8 mouse cellular contexts compared by ENCODE assay signal in genomic region chr4:43442044-43442443, GRCm38 (mm10). TPM values are rescaled to one million over a fixed set of nuclear protein-coding genes. Genes with fewer than 3 reads are reported as not detected.
DNase-seq lines count a peak whose midpoint lies in the region; ATAC-seq lines count a peak whose summit lies in the region.

No protein-coding gene starts in this region.

- H3K27ac ChIP-seq in heart, embryonic 14.5 days (replicated peaks in 1 of 2; ENCODE audit: control insufficient read depth in 1 of 2, insufficient read depth in 1 of 2, low read depth in 2 of 2, low read length in 2 of 2), result peak overlapping the region; percentile 95 to 97
- H3K27ac ChIP-seq in liver, embryonic 13.5 days, result peak overlapping the region; percentile 67
- H3K27ac ChIP-seq in stomach, embryonic 16.5 days (ENCODE audit: low read length), result peak overlapping the region; percentile 95

- H3K9ac ChIP-seq in heart, embryonic 14.5 days (ENCODE audit: low read length), result peak overlapping the region; percentile 95
- peak overlapping the region; percentile 79 for H3K9ac ChIP-seq in liver, embryonic 13.5 days
- H3K9ac ChIP-seq in stomach, embryonic 16.5 days (ENCODE audit: low read length), result peak overlapping the region; percentile 99

- H3K4me2 ChIP-seq in heart, embryonic 14.5 days (ENCODE audit: low read length), result peak overlapping the region; percentile 87
- peak overlapping the region; percentile 98 for H3K4me2 ChIP-seq in liver, embryonic 13.5 days
- peak overlapping the region; percentile 95 for H3K4me2 ChIP-seq in stomach, embryonic 16.5 days (ENCODE audit: low read depth, low read length)

- peak; percentile 98 for DNase-seq in c-Kit-negative CD71-positive TER-119-positive erythroid progenitor cells, embryonic 14.5 days (ENCODE audit: low read depth, low spot score)
- DNase-seq in fibroblast of lung, adult 2 months (ENCODE audit: low read depth), result peak; percentile 99
- peak; percentile 100 for DNase-seq in kidney, postnatal 14 days
- peak; percentile 96 for DNase-seq in liver, embryonic 13.5 days
- peak; percentile 99 for DNase-seq in neural tube, embryonic 10.5 days (ENCODE audit: extremely low spot score, low spot score)

- peak overlapping the region; percentile 91 to 94 for H3K4me3 ChIP-seq in heart, embryonic 14.5 days (ENCODE audit: control insufficient read depth in 1 of 2, insufficient read depth in 1 of 2, low read depth in 1 of 2, low read length in 2 of 2)
- H3K4me3 ChIP-seq in liver, embryonic 13.5 days (replicated peaks), result peak overlapping the region; percentile 74
- H3K4me3 ChIP-seq in stomach, embryonic 16.5 days (replicated peaks; ENCODE audit: low read length), result peak overlapping the region; percentile 94

- H3K4me1 ChIP-seq in heart, embryonic 14.5 days (ENCODE audit: control insufficient read depth in 2 of 2, insufficient read depth in 2 of 2, low read length in 2 of 2), result peaks cover 5 to 10% of the 10 kb centered on the region in 2 experiments; a peak in 3 of 4 replicates
- peaks cover 19% of the 10 kb centered on the region for H3K4me1 ChIP-seq in liver, embryonic 13.5 days (replicated peaks)
- H3K4me1 ChIP-seq in stomach, embryonic 16.5 days (ENCODE audit: control insufficient read depth, insufficient read depth, low read length), result peaks cover 11% of the 10 kb centered on the region

- H3K9me3 ChIP-seq in heart, embryonic 14.5 days (ENCODE audit: control insufficient read depth, low read length), result no peaks in the 10 kb centered on the region
- no peaks in the 10 kb centered on the region for H3K9me3 ChIP-seq in liver, embryonic 13.5 days (replicated peaks)
- H3K9me3 ChIP-seq in stomach, embryonic 16.5 days (replicated peaks; ENCODE audit: control insufficient read depth, low read length), result no peaks in the 10 kb centered on the region

- H3K27me3 ChIP-seq in heart, embryonic 14.5 days (ENCODE audit: control insufficient read depth, insufficient read depth, low read length), result no peaks in the 10 kb centered on the region
- H3K27me3 ChIP-seq in liver, embryonic 13.5 days, result peaks cover 28% of the 10 kb centered on the region
- no peaks in the 10 kb centered on the region for H3K27me3 ChIP-seq in stomach, embryonic 16.5 days (ENCODE audit: control insufficient read depth, insufficient read depth, low read length)

- WGBS in heart, embryonic 14.5 days, result under 1% methylated on average over 33 of the region's 33 CpGs
- whole genome bisulfite sequencing in liver, embryonic 13.5 days (ENCODE audit: insufficient replicate concordance), result under 1% methylated on average over 33 of the region's 33 CpGs
- under 1% methylated on average over 33 of the region's 33 CpGs for WGBS in stomach, embryonic 16.5 days

- peaks cover 24% of the 10 kb centered on the region for H3K36me3 ChIP-seq in heart, embryonic 14.5 days (ENCODE audit: control insufficient read depth, insufficient read depth, low read length)
- peaks cover 14% of the 10 kb centered on the region for H3K36me3 ChIP-seq in liver, embryonic 13.5 days
- no peaks in the 10 kb centered on the region; the same call in 1 of the 2 replicates for H3K36me3 ChIP-seq in stomach, embryonic 16.5 days (ENCODE audit: control insufficient read depth, insufficient read depth, low read length)

- ATAC-seq in CD4-positive, CD25-positive, alpha-beta regulatory T cell, adult 4 months, result peak; percentile 94
- peak; percentile 94 for ATAC-seq in heart, embryonic 14.5 days (ENCODE audit: insufficient number of reproducible peaks, insufficient read depth, low FRiP score, low read depth)
- peak; percentile 90 for ATAC-seq in liver, embryonic 13.5 days (ENCODE audit: low read depth)
- ATAC-seq in stomach, embryonic 16.5 days (ENCODE audit: insufficient read depth, low FRiP score), result peak; percentile 94

RNA-seq across cellular contexts. Expression of gene Tesk1, which starts 0.3 kb away (rescaled TPM):
- polyA plus RNA-seq in CD4-positive, CD25-positive, alpha-beta regulatory T cell, adult 4 months (2017; shearing (Covaris generic)), result 1 to 10 TPM in 1 of 2 experiments, under 1 TPM in 1; 0.37 to 1.7 TPM
- polyA plus RNA-seq in heart, embryonic 14.5 days (2014; fragmentation: Nextera tagmentation; extraction: Ambion mirVana), result 8.9 and 9.4 TPM in 2 replicates
- polyA plus RNA-seq in liver, embryonic 13.5 days (2015; fragmentation: Nextera tagmentation; extraction: Ambion mirVana), result 0.95 and 0.98 TPM in 2 replicates
- 1.7 TPM in 2 replicates for polyA plus RNA-seq in stomach, embryonic 16.5 days (2015; fragmentation: Nextera tagmentation; extraction: Ambion mirVana)

RNA-seq across cellular contexts. Expression of gene Cd72, which starts 12.4 kb away (rescaled TPM):
- polyA plus RNA-seq in CD4-positive, CD25-positive, alpha-beta regulatory T cell, adult 4 months (2017; shearing (Covaris generic)), result 100 to 1,000 TPM; 132 to 166 TPM
- 3.1 and 3.9 TPM in 2 replicates for polyA plus RNA-seq in heart, embryonic 14.5 days (2014; fragmentation: Nextera tagmentation; extraction: Ambion mirVana)
- polyA plus RNA-seq in liver, embryonic 13.5 days (2015; fragmentation: Nextera tagmentation; extraction: Ambion mirVana), result 0.48 and 0.70 TPM in 2 replicates
- 2.6 and 3.5 TPM in 2 replicates for polyA plus RNA-seq in stomach, embryonic 16.5 days (2015; fragmentation: Nextera tagmentation; extraction: Ambion mirVana)

RNA-seq across cellular contexts. Expression of gene Fam166b, which starts 13.1 kb away (rescaled TPM):
- polyA plus RNA-seq in CD4-positive, CD25-positive, alpha-beta regulatory T cell, adult 4 months (2017; shearing (Covaris generic)), result not detected
- 0.16 TPM in 1 of 2 replicates, not detected in the other for polyA plus RNA-seq in heart, embryonic 14.5 days (2014; fragmentation: Nextera tagmentation; extraction: Ambion mirVana)
- not detected in 2 replicates for polyA plus RNA-seq in liver, embryonic 13.5 days (2015; fragmentation: Nextera tagmentation; extraction: Ambion mirVana)
- not detected in 2 replicates for polyA plus RNA-seq in stomach, embryonic 16.5 days (2015; fragmentation: Nextera tagmentation; extraction: Ambion mirVana)

RNA-seq across cellular contexts. Expression of gene Sit1, which starts 41.5 kb away (rescaled TPM):
- 100 to 1,000 TPM; 144 to 199 TPM for polyA plus RNA-seq in CD4-positive, CD25-positive, alpha-beta regulatory T cell, adult 4 months (2017; shearing (Covaris generic))
- polyA plus RNA-seq in heart, embryonic 14.5 days (2014; fragmentation: Nextera tagmentation; extraction: Ambion mirVana), result not detected in 2 replicates
- not detected in 2 replicates for polyA plus RNA-seq in liver, embryonic 13.5 days (2015; fragmentation: Nextera tagmentation; extraction: Ambion mirVana)
- polyA plus RNA-seq in stomach, embryonic 16.5 days (2015; fragmentation: Nextera tagmentation; extraction: Ambion mirVana), result not detected in 2 replicates

RNA-seq across cellular contexts. Expression of gene Ccdc107, which starts 50.7 kb away (rescaled TPM):
- polyA plus RNA-seq in CD4-positive, CD25-positive, alpha-beta regulatory T cell, adult 4 months (2017; shearing (Covaris generic)), result 10 to 100 TPM; 64.0 to 76.0 TPM
- 76.5 and 85.8 TPM in 2 replicates for polyA plus RNA-seq in heart, embryonic 14.5 days (2014; fragmentation: Nextera tagmentation; extraction: Ambion mirVana)
- polyA plus RNA-seq in liver, embryonic 13.5 days (2015; fragmentation: Nextera tagmentation; extraction: Ambion mirVana), result 34.2 and 34.3 TPM in 2 replicates
- polyA plus RNA-seq in stomach, embryonic 16.5 days (2015; fragmentation: Nextera tagmentation; extraction: Ambion mirVana), result 106 and 113 TPM in 2 replicates

Comparison
In these comparisons a context has a peak if more than half of its experiments do, and no peak if none do; other contexts are left out.
1. Peak in every context shown above with its lines: DNase-seq, ATAC-seq, H3K4me3 ChIP-seq and H3K27ac ChIP-seq.
2. RNA of gene Cd72, which starts 12.4 kb away (polyA plus RNA-seq): 132 to 166 TPM in CD4-positive, CD25-positive, alpha-beta regulatory T cell, adult 4 months; 2.6 to 3.5 TPM in stomach, embryonic 16.5 days, 3.1 to 3.9 TPM in heart, embryonic 14.5 days and 0.48 to 0.70 TPM in liver, embryonic 13.5 days; every median in the first group is over 10 times any median in the second.